Mouse (Mus musculus) urinary bladder, postnatal 25 days (tissue): ENCODE data around the gene Avl9.
A peak's percentile ranks its signal among the peaks of the same experiment; 100 is the strongest.

Experiments used
- DNase-seq: peaks from one replicate; pipeline ENCODE4 v3.0.0; 2022; ENCODE audit warnings: low spot score

Avl9 gene

DNA sequence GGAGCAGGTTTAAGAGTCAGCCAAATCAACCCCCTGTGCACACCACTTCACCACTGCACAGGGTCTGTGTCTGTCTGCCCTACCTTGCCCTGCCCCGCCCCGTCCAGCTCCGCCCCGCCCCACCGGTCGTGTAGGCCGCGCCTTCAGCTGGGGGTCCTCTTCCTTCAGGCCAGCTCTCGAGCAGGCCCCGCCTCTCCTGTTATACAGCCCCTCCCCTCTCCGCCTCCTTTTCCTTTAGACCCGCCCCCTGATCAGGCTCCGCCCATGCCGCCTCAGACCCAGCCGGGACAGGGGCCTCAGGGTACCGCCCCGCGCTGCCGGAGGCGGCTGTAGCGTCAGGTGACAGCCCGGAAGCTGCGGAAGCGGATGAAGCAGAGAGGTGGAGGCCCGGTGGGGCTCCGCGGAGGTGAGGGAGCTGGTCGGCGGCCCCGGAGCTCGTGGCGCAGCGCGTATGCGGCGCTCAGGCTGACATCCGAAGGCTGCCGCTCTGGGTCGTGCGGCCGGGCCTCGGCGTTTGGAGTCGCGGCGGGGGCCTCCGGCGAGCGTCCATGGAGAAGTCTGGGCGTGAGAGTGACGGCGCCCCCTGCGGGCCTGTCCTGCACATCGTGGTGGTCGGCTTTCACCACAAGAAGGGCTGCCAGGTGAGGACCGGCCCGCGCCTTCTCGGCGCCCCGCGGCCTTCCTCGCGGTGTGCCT lies at the start of gene Avl9:
Gene Avl9 (plus strand): TSS at position 326 of the 696 bp plus-strand sequence.
- peak; percentile 96 for DNase-seq

DNA sequence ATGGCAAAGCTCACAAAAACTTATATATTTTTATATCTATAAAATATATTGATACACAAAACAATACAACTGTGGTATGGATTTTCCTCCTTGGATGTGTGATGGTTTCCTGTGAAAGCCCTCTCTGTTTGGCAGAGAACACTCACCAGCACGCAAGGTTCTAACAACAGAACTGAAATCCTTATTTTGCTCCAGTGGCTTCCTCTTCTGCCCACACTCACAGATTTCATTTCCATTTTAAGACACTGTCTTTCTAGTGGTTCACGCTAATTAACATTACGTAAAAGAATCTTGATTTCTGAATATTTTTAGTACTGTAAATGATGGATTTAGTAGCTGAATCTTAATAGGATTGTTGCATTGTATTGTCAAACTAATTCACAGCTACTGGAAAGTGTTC lies 26.5 kb upstream of the Avl9 start:
- no peak for DNase-seq

DNA sequence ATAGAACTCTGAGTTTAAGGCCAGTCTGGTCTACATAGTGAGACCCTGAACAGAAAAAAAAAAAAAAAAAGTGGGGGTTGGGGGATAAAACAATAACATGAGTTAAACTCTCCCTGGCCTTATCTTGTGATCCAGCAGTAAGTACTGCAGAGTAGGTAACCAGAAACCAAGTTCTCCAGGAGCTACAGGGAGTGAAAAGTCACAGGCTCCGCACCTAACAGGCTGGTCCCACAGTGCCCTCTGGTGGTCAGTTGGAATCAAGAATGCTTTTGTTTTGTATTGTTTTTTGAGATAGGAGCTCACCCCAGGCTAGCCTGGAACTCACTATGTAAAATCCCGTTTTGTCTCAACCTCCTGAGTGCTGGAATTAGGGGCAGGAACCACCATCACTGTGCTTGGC lies 23.5 kb upstream of the Avl9 start:
- peak; percentile 63 for DNase-seq

DNA sequence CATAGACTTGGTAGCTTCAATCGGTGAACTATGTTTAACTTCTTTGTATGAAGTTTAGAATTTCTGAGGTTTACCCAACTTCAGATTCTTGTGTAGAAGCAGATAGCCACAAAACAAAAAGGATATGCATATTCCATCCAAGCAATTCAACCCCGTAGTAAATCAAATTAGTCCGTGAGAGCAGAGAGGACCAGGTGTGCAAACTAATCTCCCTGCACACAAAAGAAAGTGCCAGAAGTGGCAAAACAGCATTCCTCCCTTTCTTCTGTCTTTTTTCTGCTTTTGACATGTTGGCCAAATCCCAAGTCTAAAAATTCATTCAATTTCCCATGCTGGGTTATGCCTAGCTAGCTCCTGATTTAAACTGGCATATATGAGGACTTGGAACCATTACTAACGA lies 22.3 kb upstream of the Avl9 start:
- no peak for DNase-seq

DNA sequence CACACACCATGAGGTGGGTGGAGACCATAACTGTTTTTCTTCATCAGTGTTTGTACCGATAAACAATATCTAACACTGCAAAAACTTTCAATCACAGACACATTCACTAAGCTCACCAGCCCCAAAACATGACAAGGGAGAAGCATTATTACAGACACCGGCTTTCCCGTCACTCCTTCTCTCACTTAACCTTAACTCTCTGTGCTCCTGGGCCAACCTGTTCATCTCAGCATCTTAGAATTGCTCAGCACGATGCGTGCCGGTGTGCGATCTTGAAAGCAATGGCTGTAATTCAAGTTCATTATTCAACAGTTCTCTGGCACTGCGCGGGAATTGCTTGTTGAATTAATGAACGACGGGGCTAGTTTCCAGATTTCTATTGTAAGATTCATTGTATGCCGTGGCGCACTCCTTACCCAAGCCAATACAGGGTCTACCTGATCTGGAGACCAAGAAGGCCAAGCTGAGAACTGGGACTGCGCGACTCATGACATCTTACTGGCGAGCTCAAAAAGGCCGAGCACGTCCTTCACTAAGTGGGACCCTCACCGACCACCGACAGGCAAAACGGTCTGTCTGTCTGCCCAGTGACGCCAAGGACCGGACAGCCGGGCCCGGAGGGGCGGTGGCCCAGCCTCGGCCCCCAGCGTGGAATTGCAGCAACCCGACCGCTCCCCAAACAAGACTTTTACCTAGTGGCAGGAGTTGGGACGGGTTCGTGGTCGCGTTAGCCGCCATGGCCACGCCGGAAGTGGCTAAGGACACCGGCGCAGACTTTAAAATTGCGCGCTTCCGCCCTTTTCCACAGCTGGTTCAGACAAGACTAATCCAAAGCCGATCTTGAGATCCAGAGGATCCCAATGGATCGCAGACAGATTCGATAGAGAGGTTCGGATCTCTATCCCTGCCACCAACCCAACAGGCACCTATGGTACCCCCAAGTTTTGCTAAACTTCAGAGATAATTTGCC lies 10.5 kb upstream of the Avl9 start, which contains the start of gene Lsm5:
Gene Lsm5 (minus strand): TSS at position 780 of the 970 bp plus-strand sequence.
- DNase-seq, result peak; percentile 79

DNA sequence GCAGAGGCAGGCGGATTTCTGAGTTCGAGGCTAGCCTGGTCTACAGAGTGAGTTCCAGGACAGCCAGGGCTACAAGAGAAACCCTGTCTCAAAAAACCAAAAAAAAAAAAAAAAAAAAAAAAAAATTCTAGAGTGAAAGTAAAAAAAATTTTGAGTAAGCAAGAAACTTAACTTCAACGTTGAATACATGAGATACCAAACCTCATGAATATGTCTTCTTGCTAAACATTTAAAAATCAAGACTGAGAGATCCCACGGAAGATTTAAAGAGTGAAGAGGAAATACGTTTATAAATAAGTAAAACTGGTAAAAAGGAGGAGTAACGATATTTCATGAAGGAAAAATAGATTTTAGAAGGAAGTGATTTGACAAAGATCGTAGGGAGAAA lies 519 bp upstream of the Avl9 start:
- DNase-seq, result no peak

DNA sequence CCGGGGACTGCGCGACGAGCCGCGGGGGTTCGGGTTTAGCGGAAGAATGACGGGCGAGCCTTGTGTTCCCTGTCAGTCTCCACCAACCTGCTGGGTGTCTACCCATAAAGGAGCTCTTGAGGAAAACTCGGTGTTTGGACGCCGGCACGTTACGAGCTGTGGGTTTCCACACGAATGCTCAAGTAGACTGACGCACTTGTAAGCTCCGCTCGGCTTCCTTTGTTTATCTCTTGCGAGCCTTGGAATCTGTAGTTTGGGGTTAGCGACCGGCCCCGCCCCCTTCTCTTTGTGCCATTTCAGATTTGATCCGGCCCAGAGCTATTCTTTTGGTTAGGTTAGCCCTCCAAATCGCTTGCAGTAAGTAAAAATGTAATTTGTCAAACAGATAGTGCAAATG lies 569 bp downstream of the Avl9 start:
- DNase-seq, result peak; percentile 34

DNA sequence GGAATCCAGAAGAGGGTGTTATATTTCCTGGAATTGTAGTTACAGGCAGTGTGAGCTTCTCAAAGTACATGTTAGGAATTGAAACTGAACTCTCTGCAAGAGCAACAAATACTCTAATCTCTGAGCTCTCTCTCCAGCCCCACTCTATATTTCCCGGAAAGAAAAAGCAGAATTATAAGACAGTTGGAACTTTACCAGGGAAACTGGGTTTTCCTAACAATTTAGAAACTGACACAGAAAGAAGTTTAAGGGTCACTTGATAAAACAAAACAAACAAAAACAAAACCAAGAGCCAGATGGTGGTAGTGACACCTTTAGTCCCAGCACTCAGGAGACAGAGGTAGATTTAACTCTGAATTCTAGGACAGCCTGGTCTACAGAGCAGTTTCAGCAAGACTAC lies 4.4 kb downstream of the Avl9 start:
- no peak for DNase-seq

DNA sequence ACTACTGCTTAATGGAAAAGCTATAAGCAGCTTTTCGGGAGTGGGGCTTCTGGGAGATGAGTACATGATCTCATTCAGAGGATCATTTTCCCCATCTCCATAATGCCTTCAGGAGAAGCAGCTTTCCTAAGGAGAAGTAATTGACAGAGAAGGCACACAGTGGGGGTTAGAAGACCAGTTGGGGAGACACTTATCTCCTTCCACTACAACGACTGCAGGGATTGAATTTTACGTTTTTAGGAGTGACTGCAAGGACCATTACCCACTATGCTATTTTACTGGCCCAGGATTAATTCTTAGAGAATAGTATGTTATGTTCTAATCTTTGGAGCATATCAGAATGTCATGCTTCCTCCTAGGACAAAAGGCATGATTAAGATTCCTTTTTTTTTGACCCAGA lies 6.2 kb downstream of the Avl9 start:
- DNase-seq, result no peak

DNA sequence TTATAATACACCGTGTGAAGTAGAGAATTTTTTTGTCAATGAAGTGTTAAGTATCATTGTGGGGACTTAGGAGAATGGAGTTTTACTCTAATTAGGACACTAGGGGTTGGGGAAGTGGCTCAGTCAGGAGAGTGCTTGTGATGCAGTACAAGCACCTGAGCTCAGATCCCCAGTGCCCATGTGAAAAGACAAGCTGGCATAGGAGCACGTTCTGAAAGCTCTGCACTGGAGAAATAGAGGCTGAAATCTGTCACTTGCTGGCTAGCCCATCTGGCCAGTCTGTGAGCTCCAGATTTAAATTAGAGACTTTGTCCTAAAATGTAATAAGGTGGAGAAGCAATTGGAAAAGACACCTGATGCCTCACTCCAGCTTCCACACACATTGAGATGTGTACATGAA lies 17.8 kb downstream of the Avl9 start:
- DNase-seq, result no peak

DNA sequence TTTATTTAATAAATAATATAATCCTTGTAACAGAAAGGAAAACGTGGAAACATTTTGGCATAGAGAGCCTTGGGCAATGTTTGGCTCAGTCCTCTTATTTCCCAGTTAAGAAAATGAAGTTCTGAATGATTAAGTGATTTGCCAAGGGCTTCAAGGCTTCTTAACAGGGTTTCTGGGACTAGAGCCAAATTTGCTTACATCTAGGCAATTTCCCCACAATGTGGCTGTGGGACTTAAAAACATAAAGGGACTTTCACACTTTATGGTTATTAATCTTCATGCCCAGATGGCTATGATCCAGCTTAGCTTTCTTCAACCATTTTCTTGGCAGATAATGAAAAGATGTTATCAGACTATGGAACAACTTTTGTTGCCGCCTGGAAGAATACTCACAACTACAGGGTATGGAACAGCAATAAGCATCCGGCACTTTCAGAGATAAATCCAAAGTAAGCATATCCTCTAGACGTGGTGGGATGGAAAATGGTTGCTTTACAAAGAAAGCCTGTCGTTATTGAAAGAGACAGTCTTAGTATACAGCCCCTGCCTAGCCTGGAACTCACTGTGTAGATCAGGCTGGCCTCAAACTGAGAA lies 31.3 kb downstream of the Avl9 start:
- no peak for DNase-seq

DNA sequence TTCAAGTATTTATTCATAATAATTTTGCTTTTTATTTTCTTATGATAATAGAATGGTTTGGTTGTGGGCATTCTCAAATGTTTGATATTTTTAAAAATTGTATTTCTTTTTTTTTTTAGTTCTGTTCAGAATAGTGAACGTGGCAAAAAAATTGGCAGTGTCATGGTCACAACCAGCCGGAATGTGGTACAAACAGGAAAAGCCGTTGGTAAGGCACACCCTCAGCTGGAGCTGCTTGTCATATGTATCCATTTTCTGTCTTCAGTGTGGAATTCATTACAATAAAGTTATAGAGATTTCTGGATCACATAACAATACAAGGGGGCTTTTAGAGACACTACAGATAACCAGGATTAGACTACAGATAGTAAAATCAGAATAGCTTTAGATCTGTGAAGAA lies 39.0 kb downstream of the Avl9 start:
- no peak for DNase-seq

DNA sequence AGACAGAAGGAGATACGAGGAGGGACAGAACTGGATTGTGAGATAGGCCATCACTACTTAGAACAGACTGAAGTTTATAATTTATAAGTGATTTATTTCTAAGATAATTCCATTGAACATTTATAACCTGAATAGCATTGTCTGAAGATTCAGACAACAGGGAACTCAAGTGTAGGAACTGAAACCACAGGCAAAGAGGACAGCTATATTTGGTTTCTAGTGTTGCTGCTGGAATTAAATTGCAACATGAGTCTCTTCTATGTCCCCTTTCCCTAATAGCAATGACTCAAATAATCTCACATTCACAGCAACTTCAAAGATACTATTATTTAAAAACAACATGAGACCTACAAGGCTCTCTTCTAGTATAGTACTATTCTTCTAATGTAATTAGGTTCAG lies 41.4 kb downstream of the Avl9 start:
- DNase-seq, result no peak

DNA sequence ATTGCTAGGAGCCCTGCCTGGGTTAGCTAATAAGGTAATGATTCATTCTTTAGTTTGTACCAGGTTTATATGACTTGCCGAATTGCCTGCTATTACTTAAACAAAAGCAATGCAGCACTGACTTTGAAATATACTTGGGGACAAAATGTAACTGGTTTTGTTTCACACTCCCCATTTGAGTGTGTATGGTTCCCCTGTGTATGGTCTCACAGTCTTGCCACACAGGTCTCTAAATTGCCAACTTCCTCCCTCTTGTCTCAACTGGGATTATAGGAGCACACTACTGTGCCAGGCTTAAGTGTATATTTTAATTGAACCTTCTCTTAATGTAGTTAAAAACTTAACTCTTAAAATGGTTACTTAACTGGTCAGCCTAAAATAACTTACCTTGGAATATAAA lies 44.6 kb downstream of the Avl9 start:
- DNase-seq, result no peak

DNA sequence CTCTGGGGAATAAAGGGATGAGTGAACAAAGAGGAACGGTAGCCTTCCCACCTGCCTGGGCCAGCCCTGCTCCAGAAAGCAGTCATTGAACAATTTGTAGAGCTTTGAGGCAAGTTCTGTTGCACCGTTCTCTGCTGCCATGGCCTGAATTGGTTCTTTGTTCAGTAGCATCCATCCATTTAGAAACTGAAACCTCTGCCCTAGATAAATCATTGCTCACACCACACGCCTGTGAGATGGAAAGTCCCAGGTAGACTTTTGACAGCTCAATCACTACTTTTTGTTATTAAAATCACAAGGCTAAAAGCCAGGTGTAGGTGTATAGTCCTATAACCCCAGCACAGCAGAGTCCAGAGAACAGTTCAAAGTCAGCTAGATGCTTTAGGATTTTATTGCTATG lies 50.6 kb downstream of the Avl9 start:
- no peak for DNase-seq

DNA sequence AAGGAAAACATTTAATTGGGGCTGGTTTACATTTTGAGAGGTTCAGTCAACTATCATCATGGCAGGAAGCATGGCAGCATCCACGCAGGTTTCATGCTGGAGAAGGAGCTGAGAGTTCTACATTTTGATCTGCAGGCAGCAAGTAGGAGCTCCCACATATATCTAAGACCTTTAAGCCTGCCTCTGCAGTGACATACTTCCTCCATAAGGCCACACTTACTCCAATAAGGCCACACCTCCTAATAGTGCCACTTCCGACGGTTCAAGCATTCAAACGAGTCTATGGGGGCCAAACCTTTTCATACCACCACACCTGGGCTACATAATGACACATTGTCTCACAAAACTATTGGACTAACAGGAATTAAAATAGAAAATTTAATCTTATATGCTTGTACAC lies 51.0 kb downstream of the Avl9 start:
- no peak for DNase-seq

DNA sequence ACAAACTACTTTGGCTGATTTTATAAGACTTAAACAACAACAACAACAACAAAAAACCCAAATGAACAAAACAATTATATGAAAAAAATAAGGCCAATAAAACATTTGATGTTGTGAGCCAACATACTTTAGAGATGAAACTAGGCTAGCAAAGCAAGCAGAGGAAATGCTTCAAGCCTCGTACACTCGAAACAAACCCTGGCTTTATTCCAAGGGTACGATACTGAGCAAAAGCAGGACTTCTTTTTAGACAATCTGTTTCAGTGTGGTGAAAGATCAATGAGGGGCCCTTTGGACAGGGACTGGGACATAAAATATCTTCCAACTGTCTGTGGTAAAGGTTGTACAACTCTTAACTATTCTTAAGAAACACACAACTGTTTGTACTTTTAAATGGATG lies 61.1 kb downstream of the Avl9 start:
- no peak for DNase-seq

DNA sequence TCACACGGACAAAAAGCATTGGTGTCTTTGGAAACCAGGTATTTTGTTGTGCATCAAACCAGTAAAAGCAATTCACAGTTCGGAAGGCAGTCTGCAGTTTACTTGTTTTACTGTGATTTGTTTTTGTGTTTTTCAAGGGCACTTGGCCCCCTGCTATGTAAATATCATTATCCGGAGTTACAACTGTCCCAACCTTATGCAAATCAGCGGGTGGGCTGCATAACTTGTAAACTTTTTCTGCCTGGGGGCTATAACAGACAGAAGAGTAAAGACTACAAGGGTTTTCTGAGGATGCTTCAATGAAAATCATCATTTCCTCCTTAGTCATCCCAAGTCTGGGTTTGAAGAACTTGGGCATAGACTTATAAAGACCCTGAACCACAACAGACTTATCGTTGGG lies 64.9 kb downstream of the Avl9 start:
- no peak for DNase-seq

DNA sequence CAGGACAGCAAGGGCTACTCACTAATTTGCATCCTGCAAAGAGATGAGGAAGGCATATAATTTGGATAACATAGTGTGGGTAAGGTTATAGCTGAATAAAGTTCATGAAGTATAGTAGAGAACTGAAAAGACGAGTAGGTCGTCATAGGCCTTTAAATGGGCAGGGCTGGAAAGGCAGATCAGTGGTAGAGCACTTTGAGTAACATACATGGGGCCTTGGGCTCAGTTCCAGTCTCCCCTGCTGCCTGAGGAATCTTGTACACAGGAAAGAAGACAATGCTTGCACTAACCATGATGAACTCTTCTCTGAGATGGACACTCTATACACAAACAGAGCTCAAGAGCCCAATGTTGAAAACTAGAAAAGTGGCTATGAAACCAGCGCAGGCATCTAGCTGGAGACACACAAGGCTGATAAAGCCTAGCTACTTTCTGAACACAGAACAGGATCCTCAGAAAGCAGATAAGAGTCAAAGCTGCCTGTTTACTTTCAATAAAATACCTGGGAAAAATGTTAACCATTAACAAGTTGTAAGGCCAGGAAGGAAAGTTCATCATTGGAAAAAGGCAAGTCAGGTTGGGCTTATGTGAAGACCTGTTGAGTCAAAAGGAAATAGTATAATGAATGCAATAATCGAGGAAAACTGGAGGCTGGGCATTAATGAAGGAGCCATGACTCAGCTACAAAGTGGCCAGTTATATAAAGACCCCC lies 69.0 kb downstream of the Avl9 start:
- DNase-seq, result no peak

DNA sequence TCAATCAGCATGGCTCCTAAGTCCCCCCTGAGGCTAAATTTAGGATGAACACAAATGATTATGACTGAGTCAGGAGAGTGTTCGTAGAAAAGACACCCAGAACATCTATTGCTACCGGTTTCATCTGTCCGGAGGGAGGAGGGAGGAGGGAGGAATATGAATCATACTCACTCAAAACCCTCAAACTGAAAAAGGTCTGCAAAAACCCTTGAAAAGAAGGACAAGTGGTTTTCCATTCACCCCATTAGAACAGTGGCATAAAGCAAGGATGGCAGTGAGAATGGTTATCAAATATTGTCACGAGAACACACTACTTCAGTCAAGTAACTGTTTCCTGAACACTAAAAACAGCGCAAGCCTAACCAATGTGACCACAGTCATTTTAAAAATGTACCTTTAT lies 70.4 kb downstream of the Avl9 start:
- DNase-seq, result no peak

DNA sequence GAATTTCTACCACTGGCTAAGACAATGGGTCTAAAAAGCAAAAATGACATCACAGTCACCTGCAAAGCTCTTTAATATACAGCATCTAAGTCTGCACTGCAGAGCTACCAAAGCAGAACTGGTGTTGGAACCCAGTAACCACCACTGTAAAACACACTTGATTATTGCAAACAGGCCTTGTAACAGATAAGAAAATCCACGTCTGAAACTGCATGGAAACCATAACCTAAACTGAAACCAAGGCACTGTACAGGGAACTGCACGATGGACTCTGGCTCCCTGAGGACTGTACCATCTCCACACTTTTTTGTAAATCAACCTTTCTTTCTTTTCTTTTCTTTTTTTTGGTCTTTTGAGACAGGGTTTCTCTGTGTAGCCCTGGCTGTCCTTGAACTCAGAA lies 73.0 kb downstream of the Avl9 start:
- DNase-seq, result no peak

DNA sequence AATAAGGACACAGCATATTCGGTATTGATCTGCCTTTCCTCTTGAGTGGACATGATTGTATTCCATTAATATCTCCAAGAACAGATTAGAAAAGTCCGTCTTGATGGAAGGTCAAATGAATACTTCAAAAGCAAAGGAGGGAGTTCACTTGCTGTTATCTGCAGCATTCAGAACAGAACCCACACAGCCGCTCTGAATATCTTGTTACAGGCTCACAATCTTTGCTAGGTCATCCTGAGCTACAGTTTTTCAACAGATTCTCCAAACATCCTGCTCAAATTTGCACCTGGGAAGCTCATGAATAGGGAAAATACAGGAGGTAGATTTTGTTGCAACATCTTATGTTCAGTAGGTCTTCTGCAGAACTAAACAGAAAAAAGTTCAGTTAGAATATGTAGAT lies 74.6 kb downstream of the Avl9 start:
- DNase-seq, result no peak
